Mouse (Mus musculus): ENCODE data around the gene Foxn3.

Gene Foxn3

GRCm38 (mm10) chr12:99563219-99564059 is at the start of gene Foxn3:
Gene Foxn3, minus strand, starts transcription at chr12:99563582.
- DNase-seq (ENCODE audit: low read depth, low spot score): no peak

- DNase-seq (ENCODE audit: low read depth, low spot score): no peak
Measured at GRCm38 (mm10) chr12:99612181-99612871, 48.9 kb upstream of the Foxn3 start.

- DNase-seq (ENCODE audit: low read depth, low spot score): no peak
Measured at GRCm38 (mm10) chr12:99610868-99611267, 47.5 kb upstream of the Foxn3 start.

- DNase-seq (ENCODE audit: low read depth, low spot score): no peak
Measured at GRCm38 (mm10) chr12:99610069-99610815, 46.9 kb upstream of the Foxn3 start.

- DNase-seq (ENCODE audit: low read depth, low spot score): no peak
Measured at GRCm38 (mm10) chr12:99609643-99610042, 46.3 kb upstream of the Foxn3 start.

GRCm38 (mm10) chr12:99608279-99608955 is 45.0 kb upstream of the Foxn3 start:
- DNase-seq (ENCODE audit: low read depth, low spot score): no peak

GRCm38 (mm10) chr12:99603381-99603780 is 40.0 kb upstream of the Foxn3 start:
- no peak for DNase-seq (ENCODE audit: low read depth, low spot score)

GRCm38 (mm10) chr12:99601841-99602240 is 38.5 kb upstream of the Foxn3 start:
- no peak for DNase-seq (ENCODE audit: low read depth, low spot score)

- DNase-seq (ENCODE audit: low read depth, low spot score): no peak
Measured at GRCm38 (mm10) chr12:99601392-99601791, 38.0 kb upstream of the Foxn3 start.

GRCm38 (mm10) chr12:99599606-99600005 is 36.2 kb upstream of the Foxn3 start:
- no peak for DNase-seq (ENCODE audit: low read depth, low spot score)

- DNase-seq (ENCODE audit: low read depth, low spot score): no peak
Measured at GRCm38 (mm10) chr12:99596397-99596796, 33.0 kb upstream of the Foxn3 start.

- no peak for DNase-seq (ENCODE audit: low read depth, low spot score)
Measured at GRCm38 (mm10) chr12:99587338-99587737, 24.0 kb upstream of the Foxn3 start.

- DNase-seq (ENCODE audit: low read depth, low spot score): no peak
Measured at GRCm38 (mm10) chr12:99579989-99580388, 16.6 kb upstream of the Foxn3 start.

GRCm38 (mm10) chr12:99576682-99577081 is 13.3 kb upstream of the Foxn3 start:
- no peak for DNase-seq (ENCODE audit: low read depth, low spot score)

- no peak for DNase-seq (ENCODE audit: low read depth, low spot score)
Measured at GRCm38 (mm10) chr12:99574299-99574698, 10.9 kb upstream of the Foxn3 start.

GRCm38 (mm10) chr12:99573036-99573435 is 9.7 kb upstream of the Foxn3 start:
- DNase-seq (ENCODE audit: low read depth, low spot score): no peak

- DNase-seq (ENCODE audit: low read depth, low spot score): no peak
Measured at GRCm38 (mm10) chr12:99571999-99572398, 8.6 kb upstream of the Foxn3 start.

- DNase-seq (ENCODE audit: low read depth, low spot score): no peak
Measured at GRCm38 (mm10) chr12:99570197-99570956, 7.0 kb upstream of the Foxn3 start.

GRCm38 (mm10) chr12:99565606-99566005 is 2.2 kb upstream of the Foxn3 start:
- DNase-seq (ENCODE audit: low read depth, low spot score): no peak

- DNase-seq (ENCODE audit: low read depth, low spot score): no peak
Measured at GRCm38 (mm10) chr12:99564301-99564910, 1.0 kb upstream of the Foxn3 start.

GRCm38 (mm10) chr12:99562867-99563189 is 554 bp downstream of the Foxn3 start:
- no peak for DNase-seq (ENCODE audit: low read depth, low spot score)

All from brain, embryonic 18.5 days (tissue).